ENCODE assay signal across 16 mouse cellular contexts in genomic region chr5:92933010-92933409, GRCm38 (mm10).
DNase-seq lines count a peak whose midpoint lies in the region; ATAC-seq and TF ChIP-seq lines count a peak whose summit lies in the region.
"Had no signal": no experiment of that assay in that cellular context is flagged by ENCODE, and none has a peak within 500 bp of the region (broad histone marks: within the 10 kb centered on the region; RNA-seq: fewer than 3 reads in every experiment).

No protein-coding gene starts in this region.

- peaks cover 6% of the 10 kb centered on the region; the same call in 1 of the 2 replicates for H3K4me1 ChIP-seq in stomach, postnatal 0 days (replicated peaks; ENCODE audit: control insufficient read depth, insufficient read depth)
- H3K4me1 ChIP-seq in hindbrain, embryonic 12.5 days: peaks cover 12% of the 10 kb centered on the region
- H3K4me1 ChIP-seq in forebrain, embryonic 12.5 days: peaks cover 19% of the 10 kb centered on the region; the same call in 1 of the 2 replicates

- TF ChIP-seq CTCF in stomach, postnatal 0 days (IDR thresholded peaks at IDR 0.05; ENCODE audit: low read depth): no peak

- no peaks in the 10 kb centered on the region for H3K9me3 ChIP-seq in stomach, postnatal 0 days (ENCODE audit: control insufficient read depth, low read length)
- H3K9me3 ChIP-seq in hindbrain, embryonic 12.5 days (replicated peaks): no peaks in the 10 kb centered on the region
- H3K9me3 ChIP-seq in forebrain, embryonic 12.5 days: no peaks in the 10 kb centered on the region
- H3K9me3 ChIP-seq: embryonic facial prominence, embryonic 13.5 days; forebrain, embryonic 10.5 days; intestine, embryonic 15.5 days had no signal

- no peak for TF ChIP-seq EP300 in stomach, postnatal 0 days (optimal IDR thresholded peaks at IDR 0.05)

- no peak for ATAC-seq in stomach, postnatal 0 days (ENCODE audit: low FRiP score, low TSS enrichment)
- no peak for ATAC-seq in hindbrain, embryonic 12.5 days (ENCODE audit: low FRiP score)
- no peak for ATAC-seq in forebrain, embryonic 12.5 days (ENCODE audit: low FRiP score)
- ATAC-seq: midbrain, embryonic 16.5 days had no signal

- WGBS in stomach, postnatal 0 days: 61% methylated on average over 10 of the region's 10 CpGs
- 81% methylated on average over 10 of the region's 10 CpGs for WGBS in hindbrain, embryonic 12.5 days
- whole genome bisulfite sequencing in forebrain, embryonic 12.5 days: 83% methylated on average over 10 of the region's 10 CpGs

- H3K27me3 ChIP-seq in stomach, postnatal 0 days (ENCODE audit: control insufficient read depth, insufficient read depth, low read length): no peaks in the 10 kb centered on the region
- no peaks in the 10 kb centered on the region for H3K27me3 ChIP-seq in hindbrain, embryonic 12.5 days
- H3K27me3 ChIP-seq in forebrain, embryonic 12.5 days: no peaks in the 10 kb centered on the region
- H3K27me3 ChIP-seq: embryonic facial prominence, embryonic 13.5 days; intestine, embryonic 15.5 days had no signal

- no peaks in the 10 kb centered on the region for H3K36me3 ChIP-seq in stomach, postnatal 0 days (ENCODE audit: control insufficient read depth, insufficient read depth, low read length)
- no peaks in the 10 kb centered on the region; the same call in 1 of the 2 replicates for H3K36me3 ChIP-seq in hindbrain, embryonic 12.5 days
- H3K36me3 ChIP-seq in forebrain, embryonic 12.5 days (replicated peaks): peaks cover 13% of the 10 kb centered on the region
- H3K36me3 ChIP-seq: embryonic facial prominence, embryonic 13.5 days had no signal

- H3K27ac ChIP-seq in stomach, postnatal 0 days (replicated peaks): peak overlapping the region; percentile 36; the same call in 1 of the 2 replicates
- H3K27ac ChIP-seq in hindbrain, embryonic 12.5 days: no peak overlapping the region
- H3K27ac ChIP-seq in forebrain, embryonic 12.5 days: no peak overlapping the region
- H3K27ac ChIP-seq: embryonic facial prominence, embryonic 13.5 days; forebrain, embryonic 10.5 days; hindbrain, embryonic 14.5 days; intestine, embryonic 15.5 days had no signal

- H3K9ac ChIP-seq in stomach, postnatal 0 days (ENCODE audit: low read length): no peak overlapping the region
- H3K9ac ChIP-seq in hindbrain, embryonic 12.5 days: no peak overlapping the region
- no peak overlapping the region for H3K9ac ChIP-seq in forebrain, embryonic 12.5 days
- H3K9ac ChIP-seq: embryonic facial prominence, embryonic 13.5 days; hindbrain, embryonic 14.5 days; intestine, embryonic 15.5 days had no signal

- peak; percentile 89 for DNase-seq in heart, adult 11 months
- no peak for DNase-seq in heart, adult 8-10 months (ENCODE audit: low spot score)
- DNase-seq in lung, postnatal 10 days: peak; percentile 58
- DNase-seq in lung, postnatal 14 days: no peak
- peak; percentile 59 for DNase-seq in fibroblast of lung, adult 2 months (ENCODE audit: low read depth)
- no peak for DNase-seq in stomach, postnatal 0 days (ENCODE audit: low spot score)
- DNase-seq: cerebellum, adult 2 months; left cerebral cortex, postnatal 4 days; right cerebral cortex, adult 18-20 months had no signal

- no peak overlapping the region for H3K4me3 ChIP-seq in stomach, postnatal 0 days (ENCODE audit: low read depth, low read length)
- H3K4me3 ChIP-seq in hindbrain, embryonic 12.5 days: no peak overlapping the region
- no peak overlapping the region for H3K4me3 ChIP-seq in forebrain, embryonic 12.5 days (replicated peaks)
- H3K4me3 ChIP-seq: embryonic facial prominence, embryonic 13.5 days; forebrain, embryonic 10.5 days; intestine, embryonic 15.5 days had no signal

- H3K4me2 ChIP-seq in stomach, postnatal 0 days (replicated peaks; ENCODE audit: low read depth): no peak overlapping the region
- H3K4me2 ChIP-seq in hindbrain, embryonic 12.5 days (replicated peaks): no peak overlapping the region
- H3K4me2 ChIP-seq in forebrain, embryonic 12.5 days: no peak overlapping the region
- H3K4me2 ChIP-seq: embryonic facial prominence, embryonic 13.5 days; hindbrain, embryonic 14.5 days; intestine, embryonic 15.5 days had no signal

Comparison
In these comparisons a context has a peak if more than half of its experiments do, and no peak if none do; other contexts are left out.
1. DNase-seq: peak in heart, adult 11 months (single experiment), lung, postnatal 10 days (single experiment) and fibroblast of lung, adult 2 months (single experiment); none in heart, adult 8-10 months (single experiment), lung, postnatal 14 days (single experiment) and stomach, postnatal 0 days (single experiment).